Mouse (Mus musculus) cerebellum, postnatal 10 days (tissue): Measurements from ENCODE around the gene Sdk1.

Experiments used
- DNase-seq, 2 experiments: peaks; one replicate each; pipeline ENCODE4 v3.0.0; 2021; ENCODE audit warnings: mixed read lengths in 2 of 2

Gene Sdk1

DNA sequence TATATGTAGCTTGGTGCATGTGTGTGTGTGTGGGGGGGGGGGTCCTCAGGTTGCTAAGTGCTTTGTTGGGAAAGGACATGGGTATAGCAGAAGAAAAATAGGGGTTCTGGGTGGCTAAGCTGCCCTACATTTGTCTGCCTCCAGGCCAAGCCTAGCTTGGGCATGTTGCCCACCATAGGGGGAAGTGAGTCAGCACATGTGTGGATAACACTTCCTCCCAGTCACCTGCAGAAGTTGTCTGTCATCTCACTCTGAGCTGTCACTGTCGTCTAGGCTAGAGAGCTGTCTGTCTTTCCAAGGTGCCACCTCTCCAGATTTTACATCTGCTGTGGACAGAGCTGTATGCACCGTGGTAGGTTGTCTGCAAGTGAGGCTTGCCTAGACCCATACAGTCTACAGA, 539.9 kb downstream of the Sdk1 start:
- peak; percentile 15 to 27 for DNase-seq

DNA sequence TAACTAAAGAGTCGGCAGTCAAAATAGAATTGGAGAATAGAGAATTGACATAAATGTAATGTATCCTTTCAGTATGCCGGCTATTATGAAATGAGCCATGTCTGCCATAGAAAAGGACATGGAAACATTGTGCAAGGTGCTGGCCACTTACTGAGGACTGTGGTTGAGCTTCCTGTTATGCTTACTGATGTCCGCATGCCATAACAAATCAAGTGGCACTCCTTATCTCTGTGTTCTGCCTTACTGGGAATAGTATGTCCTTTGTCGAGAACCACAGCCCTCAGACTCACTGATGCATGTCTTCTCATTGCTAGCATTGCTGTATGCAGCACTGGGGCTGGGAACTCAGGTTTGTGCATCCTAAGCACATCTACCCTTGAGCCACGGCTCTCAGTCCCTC, 541.0 kb downstream of the Sdk1 start:
- DNase-seq = no peak

DNA sequence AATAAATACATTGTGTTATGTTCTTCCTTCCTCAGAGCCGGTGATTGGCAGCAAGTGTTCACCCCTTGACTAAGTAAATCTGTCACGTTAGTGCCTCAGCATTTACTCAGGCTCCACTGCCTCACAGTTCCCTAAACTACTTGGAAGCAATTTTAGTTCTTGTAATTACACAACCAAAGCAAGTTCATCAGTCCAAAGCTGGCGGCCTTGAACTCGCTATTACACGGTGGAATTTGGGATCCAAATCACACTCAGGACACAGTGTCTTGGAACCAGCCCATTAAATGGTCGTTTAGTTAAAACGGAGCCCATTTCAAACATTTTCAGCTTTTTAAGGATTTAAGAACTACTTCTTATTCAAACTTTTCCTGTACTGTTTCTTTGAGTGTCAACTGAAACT, 542.2 kb downstream of the Sdk1 start:
- DNase-seq = no peak

DNA sequence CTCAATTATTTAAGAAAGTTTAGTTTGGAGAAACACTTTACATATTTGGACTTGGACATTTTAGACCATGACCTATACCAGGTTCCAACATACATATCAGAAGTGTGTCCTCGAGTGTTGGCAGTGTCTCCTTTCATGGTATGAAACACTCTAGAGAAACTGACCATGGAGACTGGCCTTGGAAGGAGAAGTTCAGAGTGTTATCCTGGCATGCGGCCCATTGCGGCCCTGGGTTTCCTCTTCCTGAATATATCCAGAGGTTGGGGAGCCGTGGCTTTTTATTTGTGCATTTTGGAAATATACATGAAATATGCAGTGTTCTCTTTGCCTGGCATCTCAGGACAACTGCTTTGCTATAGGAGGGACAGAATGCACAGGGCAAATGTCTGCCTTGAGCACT, 552.6 kb downstream of the Sdk1 start:
- no peak for DNase-seq

DNA sequence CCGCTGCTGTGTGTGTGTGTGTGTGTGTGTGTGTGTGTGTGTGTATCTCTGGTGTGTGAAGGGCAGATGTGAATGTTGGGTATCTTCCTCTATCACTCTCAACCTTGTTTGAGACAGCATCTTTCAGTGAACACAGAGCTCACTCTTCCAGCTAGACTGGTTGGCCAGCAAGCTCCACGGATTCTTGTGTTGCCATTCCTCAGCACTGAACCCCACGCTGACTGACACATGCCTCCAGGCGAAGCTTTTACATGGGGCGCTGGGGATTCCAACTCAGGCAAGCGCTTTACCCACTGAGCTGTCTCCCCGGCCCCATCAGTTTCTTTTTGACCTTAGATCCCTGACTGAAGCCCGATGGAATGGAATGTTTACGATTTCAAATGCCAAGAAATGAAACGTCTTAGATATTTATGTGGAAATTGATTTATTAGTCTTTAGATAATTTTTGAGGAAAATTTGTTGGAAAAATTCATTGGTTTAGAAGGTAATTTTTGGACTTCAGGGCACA, 582.6 kb downstream of the Sdk1 start:
- no peak for DNase-seq

DNA sequence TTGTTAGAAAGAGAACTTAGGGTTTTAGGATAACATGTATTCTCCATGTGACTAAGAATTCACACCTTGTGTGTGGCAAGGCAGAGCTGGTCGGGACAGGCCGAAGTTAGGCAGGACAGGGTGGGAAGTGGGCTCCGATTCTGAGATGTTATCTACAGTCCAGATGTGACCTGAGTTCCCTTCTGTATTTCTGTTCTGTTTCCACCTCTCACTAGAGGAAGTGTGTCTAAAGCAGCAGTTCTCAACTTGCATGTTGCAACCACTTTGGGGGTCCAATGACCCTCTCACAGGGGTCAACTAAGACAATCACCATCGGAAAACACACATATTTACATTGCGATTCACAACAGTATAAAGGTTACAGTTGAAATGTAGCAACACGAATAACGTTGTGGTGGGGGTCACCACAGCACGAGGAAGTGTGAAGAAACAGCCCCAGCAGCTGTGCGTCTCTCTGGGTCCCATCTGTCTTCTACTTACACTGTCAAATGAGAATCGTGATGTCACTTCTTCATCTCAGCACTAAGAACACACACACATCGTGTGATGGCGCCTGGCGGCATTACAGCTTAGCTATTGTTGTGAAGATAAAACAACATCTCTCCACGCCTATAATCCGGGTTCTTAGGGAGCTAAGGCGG, 583.6 kb downstream of the Sdk1 start:
- no peak for DNase-seq

DNA sequence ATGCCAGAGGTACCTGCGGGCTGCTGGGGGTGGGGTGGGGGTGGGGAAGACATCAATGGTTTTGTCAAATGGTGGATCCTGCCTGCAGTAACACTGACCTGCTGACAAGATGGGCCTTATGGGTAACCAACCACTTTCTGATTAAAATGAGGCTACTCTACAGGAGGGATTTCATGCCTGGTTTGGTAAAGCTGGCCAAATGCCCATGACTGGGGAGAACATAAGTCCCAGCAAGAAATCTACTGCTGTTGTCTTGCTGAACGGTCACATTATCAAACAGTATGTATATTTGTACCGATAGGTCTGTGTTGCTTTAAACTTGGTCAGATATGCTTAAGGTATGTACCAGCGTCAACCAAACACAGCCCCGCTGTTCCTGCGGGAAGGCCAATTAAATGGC, 594.3 kb downstream of the Sdk1 start:
- peak; percentile 80 to 82 for DNase-seq

DNA sequence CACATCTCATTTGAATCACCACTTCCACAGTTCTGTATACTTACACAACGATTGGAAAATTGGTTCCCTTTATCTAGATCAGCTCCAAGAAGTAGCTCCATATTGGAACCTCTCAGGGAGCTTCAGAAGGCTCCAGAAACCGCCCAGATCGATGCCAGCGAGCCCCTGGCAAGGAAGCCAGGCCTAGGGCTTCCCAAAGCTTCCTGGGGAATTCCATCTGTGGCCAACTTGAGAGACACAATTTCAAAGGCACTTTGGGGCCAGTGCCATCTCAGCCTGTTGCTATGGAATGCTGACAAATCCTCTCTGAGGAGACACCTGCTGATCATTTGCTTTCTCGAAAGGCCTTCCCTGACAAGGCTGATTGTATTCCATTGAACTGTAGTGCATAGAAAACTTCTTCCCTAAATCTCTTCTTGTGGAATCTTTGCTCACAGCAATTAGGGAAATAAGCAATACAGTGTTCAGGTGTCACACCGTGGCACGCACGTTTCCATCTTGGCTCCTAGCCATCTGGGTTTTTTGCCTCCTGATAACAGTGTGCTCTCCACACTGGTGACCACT, 595.7 kb downstream of the Sdk1 start:
- DNase-seq = peak; percentile 84 to 93

DNA sequence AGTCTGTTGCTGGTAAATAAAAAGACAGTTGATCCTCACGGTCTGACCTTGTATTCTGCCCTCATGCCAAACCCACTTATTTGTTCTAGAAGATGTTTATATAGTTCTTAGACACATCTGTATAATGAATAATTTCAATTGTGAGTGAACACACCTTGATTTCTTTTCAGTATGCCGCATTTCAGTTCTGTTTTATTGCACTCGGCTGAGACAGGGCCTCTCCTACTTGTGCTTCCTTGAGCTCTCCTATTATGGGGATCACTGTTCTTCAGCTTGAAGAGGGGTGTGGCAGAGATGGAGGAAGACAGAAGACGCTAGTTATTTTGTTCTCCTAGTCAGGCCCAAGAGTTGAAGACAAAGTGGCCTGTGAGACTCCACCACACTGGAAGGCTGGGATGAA, 603.4 kb downstream of the Sdk1 start:
- no peak for DNase-seq

DNA sequence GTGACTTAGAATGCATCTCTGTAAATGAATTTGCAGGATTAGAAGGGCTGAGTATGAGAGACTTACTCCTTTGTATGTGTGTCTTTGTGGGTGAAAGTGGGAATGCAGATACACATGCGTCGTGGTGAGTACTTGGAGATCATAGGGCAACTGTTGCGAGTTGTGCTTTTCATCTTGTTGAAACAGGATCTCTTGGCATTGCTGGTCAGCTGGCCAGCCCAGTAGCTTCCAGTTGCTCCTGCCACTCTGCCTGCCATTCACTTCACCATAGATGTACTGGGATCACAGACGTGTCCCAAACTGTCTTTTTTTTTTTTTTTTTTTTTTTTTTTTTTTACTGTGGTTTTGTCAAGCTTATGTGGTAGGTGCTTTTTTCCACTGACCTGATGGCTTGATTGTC, 606.4 kb downstream of the Sdk1 start:
- no peak for DNase-seq

DNA sequence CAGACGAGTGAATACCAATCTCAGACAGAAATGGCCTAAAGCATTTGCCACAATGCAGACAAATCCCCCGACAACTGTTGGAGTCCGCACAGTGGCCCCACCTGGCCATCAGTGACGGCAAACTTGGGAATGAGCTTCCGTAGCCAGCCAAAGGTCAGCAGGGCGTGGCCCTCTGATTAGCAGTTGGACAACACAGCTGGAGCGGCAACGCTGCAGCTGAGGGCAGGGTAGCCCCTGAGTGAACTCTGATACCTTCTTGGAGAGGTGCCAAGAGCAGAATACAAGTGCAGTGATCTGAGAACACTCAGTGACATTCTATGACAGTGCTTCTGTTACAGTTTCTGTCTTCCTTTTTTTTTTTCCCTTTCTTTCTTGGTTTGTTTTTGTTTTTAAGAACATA, 610.9 kb downstream of the Sdk1 start:
- DNase-seq = peak in 1 of 2 experiments; percentile 15

DNA sequence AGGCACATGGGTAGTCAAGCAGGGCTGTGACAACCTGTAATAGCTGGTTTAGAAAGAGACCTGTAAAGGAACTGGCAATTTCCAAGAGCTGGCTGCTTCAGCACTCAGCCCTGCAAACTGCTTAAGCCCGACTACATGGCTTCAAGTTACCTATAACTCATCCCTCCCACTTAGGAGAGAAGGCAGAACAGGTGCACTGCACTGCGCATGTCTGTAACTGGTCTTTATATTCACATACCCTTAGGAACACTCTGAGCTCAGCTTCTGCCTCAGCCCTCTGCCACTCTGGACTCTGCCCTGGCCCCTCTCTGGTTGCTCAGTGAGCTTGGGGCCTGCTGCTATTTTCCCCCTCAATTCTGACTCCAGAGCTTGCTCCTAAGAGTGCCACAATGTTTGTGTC, 615.2 kb downstream of the Sdk1 start:
- DNase-seq = no peak

DNA sequence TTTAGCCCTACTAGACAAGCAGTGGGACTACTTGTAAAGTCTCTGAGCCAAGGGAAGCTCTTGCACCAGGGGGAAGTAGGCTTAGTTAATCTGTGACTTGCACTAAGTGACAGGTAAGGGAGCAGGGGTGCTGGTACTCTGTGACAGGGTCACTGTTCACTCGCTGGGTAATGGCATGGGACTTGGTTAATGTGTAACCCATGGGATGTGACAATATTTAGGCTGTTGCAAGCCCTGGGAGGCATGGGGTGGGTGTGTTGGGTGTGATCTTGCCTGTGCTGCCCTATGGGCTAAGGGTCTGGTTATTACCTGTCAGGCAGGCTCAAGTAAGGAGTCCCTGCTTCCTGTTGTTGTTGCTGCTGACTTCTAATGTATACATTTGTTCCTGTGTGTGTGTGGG, 616.5 kb downstream of the Sdk1 start:
- DNase-seq = no peak

DNA sequence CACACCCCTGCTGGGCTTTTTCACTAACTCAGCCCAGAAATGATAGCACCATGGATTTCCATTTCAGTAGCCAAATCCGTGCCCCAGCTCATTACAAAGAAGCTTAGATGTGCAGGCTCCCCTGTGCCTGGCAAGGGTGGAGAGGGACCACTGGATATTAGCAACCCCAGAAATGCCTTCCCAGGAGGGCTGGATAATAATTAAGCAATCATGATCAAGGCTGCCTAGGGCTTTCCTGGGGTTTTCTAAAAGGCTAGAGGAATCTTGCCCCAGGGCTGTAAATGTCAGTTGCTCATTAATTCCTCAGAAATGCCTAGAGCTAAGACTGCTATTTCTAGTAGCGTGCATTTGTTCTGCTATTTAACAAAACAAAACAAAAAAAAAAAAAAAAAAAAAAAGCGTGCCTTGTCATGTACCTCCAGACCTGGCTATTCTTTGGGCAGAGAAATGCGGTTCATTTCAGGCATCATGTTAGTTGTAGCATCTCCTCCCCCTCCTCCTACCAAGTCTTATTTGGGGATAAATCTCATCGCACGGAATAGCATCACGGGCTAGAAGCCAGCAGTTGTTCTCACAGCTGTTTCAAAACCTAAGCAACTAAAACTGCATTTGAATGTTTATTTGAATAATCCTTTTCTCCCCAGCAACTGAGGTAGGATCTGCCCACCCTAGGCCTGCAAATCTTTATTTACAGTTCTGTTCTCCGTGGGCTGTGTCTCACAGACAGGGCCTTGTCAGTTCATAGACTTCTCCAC, 617.3 kb downstream of the Sdk1 start:
- no peak for DNase-seq

DNA sequence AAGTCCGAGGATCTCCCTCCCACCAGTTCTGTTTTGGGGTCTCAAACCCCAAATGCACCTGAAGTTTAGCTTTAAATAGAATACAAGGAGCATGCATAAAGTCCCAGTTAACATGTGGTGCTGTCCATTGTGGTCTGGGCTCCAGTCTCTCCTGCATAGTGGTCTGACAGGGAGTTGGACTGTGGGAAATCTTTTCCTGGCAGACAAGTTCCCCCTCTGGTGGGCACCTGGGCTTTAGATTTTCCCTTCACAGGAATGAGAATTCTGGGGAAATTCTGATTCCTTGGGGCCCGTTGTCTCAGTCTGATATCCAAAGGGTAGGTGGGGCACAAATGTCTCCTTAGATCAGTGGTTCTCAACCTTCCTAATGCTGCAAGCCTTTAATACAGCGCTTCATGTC, 624.8 kb downstream of the Sdk1 start:
- DNase-seq = peak; percentile 29 to 30

DNA sequence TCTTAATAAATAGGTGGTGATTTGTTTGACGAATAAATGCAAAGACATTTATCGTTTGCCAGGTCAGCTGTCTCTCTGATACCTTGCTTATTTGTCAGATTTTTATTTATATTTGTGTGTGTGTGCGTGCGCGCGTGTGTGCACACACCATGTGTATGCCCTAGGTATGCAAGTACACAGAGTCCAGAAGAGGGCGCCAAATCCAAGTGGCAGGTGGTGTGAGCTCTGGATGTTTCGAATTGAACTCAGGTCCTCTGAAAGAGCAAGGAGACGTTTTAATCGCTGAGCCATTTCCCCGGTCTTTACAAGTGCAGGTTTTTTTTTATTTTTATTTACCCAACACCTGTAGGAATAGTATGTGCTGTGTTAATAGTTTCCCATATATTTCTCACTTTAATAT, 632.5 kb downstream of the Sdk1 start:
- DNase-seq = peak in 1 of 2 experiments; percentile 24

DNA sequence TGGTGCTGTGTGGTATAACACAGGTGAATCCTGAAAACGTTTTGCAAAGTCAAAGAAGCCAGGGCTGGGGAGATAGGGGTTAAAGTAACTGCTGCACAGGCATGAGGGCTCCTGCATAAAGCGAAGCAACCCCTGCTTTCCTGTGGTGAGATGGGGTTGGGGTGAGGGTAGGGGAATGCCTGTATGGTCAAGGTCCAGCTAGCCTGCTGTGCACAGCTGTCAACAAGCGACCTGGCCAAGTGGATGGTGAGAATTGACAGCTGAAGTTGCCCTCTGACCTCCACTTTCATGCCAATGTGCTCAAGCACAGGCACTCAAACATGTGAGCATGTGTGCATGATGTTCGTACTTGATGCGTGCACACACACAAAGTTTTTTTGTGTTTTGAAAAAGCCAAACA, 639.4 kb downstream of the Sdk1 start:
- DNase-seq = peak in 1 of 2 experiments; percentile 24

DNA sequence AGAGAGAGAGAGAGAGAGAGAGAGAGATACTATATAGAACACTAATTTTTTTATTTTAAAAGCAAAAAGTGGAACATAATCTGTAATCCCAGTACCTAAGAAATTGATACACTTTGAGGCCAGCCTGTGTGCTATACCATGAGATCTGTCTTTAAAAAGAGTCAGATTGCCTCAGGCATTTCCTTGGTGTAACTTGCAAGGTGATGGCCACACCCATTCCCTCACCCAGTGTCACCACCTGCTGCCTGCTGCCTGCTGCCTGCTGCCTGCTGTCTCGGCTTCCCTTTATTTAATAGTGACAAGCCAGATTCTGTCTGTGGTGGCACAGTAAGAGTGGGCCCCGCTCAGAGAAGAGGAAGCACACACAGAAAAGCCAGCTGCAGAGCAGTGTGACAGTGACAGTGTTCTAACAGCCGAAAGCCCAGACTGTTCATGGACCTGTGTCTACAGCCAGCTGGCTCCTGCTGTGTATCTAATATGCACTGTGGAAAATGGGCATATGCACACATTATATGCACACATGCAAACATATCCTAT, 642.9 kb downstream of the Sdk1 start:
- DNase-seq = no peak

DNA sequence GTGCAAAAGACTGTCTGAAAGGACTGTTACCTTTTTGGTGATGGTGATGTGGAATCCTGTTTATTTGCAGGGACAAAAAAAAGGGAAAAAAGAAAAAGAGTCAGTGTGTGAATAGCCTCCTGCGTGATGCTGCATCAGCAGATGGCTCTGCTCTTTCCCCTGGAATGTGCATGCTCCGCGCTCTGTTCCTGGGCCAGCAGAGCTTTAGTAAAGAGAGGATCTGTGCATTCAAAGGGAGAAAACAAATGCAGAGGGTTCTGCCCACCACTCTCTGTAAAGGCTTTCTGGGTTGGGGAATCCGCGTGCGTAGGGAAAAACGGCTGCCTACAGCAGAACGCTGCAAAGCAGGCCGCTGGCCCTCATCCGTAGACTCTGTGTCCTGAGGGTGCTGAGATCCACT, 644.7 kb downstream of the Sdk1 start:
- DNase-seq = no peak

DNA sequence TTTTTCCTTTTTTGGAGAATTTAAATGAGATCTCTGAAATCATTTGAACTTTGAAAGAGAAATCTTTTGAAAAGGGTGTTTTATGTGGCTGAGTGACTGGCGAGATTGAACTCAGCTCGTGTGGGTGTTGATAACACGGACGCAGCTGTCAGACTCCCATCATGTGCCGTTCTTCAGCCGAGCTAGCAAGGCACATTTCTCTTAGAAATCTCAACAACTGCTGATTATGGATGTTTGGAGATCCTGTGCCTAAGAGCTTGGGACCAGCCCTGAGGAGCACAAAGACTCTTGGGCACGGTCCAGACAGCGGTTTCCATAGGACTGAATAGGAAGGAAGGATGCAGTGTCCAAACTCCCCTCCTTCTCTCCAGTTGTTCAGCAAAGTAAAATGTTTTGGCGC, 648.5 kb downstream of the Sdk1 start:
- no peak for DNase-seq

DNA sequence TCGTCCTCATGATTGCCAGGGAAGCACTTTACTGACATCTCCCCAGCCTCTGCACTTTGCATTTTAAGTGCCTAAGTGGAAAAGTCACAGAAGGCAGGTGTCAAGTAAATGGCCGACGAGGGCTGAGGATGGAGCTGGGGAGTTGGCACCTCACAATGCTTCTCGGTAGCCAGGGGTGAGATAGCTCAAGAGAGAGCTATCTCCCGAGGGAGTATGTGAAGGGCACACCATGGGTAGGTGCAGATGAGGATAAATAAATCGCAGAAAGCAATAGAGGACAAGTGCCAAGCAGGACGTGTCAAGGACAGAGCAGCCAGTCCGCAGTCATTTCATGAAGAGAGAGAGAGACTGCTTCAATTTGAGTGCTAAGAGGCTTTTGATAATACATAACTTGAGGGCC, 655.1 kb downstream of the Sdk1 start:
- no peak for DNase-seq

DNA sequence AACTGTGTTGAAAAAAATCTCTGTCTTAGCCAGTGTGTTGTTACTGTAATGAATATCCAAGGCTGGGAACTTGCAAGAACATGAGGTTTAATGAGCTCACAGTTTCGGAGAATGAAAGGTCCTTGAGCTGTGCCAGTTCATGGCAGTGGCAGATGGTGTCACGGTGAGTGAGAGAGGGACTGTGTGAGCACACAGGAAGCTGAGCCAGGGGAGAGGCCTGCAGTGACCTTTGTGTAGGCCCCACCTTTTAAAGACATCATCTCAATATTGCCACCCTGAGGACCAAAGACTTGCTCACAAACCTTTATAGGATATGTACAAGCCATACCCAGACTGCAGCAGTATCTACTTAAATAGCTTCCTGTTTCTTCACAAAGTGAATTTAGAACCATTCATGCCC, 656.2 kb downstream of the Sdk1 start:
- no peak for DNase-seq

DNA sequence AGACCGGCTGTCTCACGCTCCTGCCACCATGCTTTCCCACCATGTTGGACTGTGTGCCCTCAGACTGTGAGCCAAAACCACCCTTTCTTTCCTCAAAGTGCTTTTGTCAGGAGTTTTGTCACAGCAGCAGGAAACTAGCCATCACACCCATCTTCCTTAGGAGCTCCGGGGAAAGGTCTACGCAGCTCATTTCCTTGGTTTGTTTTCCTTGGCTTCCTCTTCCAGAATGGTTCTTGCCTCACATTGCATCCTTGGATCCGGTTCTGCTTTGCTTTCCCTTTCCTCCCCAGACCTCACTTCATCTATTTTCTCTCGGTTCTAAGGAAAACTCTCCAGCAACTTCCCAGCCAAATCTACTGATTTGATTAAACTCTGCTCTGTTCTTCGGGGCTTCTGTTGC, 658.5 kb downstream of the Sdk1 start:
- no peak for DNase-seq
